Mouse (Mus musculus): ENCODE measurements around the gene Gm14418.
"Not testable (repeated sequence)": the region's sequence is repeated elsewhere in the genome, so short reads cannot be mapped to it uniquely, and the experiment has no call there.

Gm14418 gene

DNA sequence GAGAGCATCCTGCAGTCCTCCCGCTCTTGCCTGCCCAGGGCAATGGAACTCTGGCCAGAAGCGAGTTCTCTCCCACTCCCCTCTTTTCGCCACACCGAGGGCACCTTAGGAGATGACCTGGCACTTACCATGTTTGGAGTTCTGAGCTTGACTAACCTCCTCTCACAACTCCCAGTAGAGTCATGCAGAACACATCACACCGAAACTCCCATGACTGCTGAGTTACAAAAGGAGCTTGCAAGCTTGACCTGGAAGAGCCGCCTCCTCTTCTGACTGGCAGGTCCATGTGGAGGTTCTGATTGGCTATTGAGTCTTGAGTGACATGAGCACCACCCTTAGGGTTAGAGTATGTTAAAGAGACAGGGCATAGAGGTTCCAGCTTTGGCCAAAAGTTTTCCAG is at the start of gene Gm14418:
Gm14418 (minus strand) TSS at position 225 of the 400 bp plus-strand sequence.
- DNase-seq (ENCODE audit: low spot score) = not testable (repeated sequence)
